Mouse (Mus musculus) embryonic fibroblast, embryonic 13.5 days (primary cell): ENCODE data around the gene Lcn8.

Experiments used
- CTCF ChIP-seq: IDR thresholded peaks from 2 replicates; pipeline ENCODE4 v1.5.1; 2011; ENCODE audit warnings: mild to moderate bottlenecking, control low read depth, low read length, moderate library complexity, borderline replicate concordance; ENCODE audit not compliant: insufficient read depth
- POLR2A ChIP-seq: IDR thresholded peaks from 2 replicates; pipeline ENCODE4 v1.6.1; 2011; ENCODE audit warnings: low read depth, mild to moderate bottlenecking, control low read depth, low read length, moderate library complexity

DNA sequence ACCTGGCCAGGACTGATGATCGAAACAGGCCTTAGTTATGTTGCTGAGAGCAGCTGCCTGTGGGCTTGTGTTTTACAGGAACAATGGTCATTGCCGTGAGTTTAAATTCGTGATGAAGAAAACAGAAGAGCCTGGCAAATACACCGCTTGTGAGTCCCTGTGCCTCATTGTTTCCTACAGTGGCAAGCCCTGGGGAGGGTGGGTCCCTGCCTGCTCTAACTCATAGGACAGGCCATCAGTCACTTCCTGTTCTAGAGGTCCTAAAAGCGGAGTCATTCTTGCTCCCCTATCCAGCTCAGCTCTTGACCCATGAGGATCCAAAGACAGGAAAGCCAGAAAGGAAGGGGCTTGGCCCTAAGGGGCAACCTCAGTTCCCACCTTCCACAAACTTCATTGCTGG is 48.1 kb downstream of the Lcn8 start:
- TF ChIP-seq CTCF, result no peak
- no peak for TF ChIP-seq POLR2A
